Comparison of ENCODE assay signal across 18 mouse cellular contexts in genomic region chr1:95342242-95342641, GRCm38 (mm10). TPM values are rescaled to one million over a fixed set of nuclear protein-coding genes. Genes with fewer than 3 reads are reported as not detected.
DNase-seq lines count a peak whose midpoint lies in the region; ATAC-seq and TF ChIP-seq lines count a peak whose summit lies in the region.
"Had no signal": no experiment of that assay in that cellular context is flagged by ENCODE, and none has a peak within 500 bp of the region (broad histone marks: within the 10 kb centered on the region; RNA-seq: fewer than 3 reads in every experiment).

No protein-coding gene starts in this region.

- peak overlapping the region; percentile 52 for H3K27ac ChIP-seq in layer of hippocampus, adult 2 months
- H3K27ac ChIP-seq: embryonic facial prominence, embryonic 15.5 days; limb, embryonic 13.5 days; midbrain, embryonic 12.5 days; neural tube, embryonic 13.5 days had no signal

- intact Hi-C loops in left cerebral cortex, postnatal 36 days (cut with DNase I), result no loop called here
- intact Hi-C loops in heart, postnatal 25 days (cut with DNase I), result no loop called here
- intact Hi-C loops in heart, postnatal 14 days (cut with DNase I), result no loop called here

- DNase-seq in 416B (ENCODE audit: low read depth), result peak; percentile 56
- DNase-seq in layer of hippocampus, adult 2 months (ENCODE audit: low spot score in 2 of 2), result peak; percentile 64 to 80
- DNase-seq in left cerebral cortex, postnatal 36 days (ENCODE audit: low spot score in 2 of 2), result peak; percentile 37 to 46
- no peak for DNase-seq in spleen, postnatal 36 days (ENCODE audit: low spot score in 2 of 2)
- DNase-seq in heart, postnatal 25 days (ENCODE audit: low spot score), result no peak
- no peak for DNase-seq in heart, postnatal 14 days
- DNase-seq: cerebellum, postnatal 25 days; gastrocnemius, postnatal 10 days; kidney, adult 11 months; lung, embryonic 14.5 days; spleen, adult 18-20 months; thymus, postnatal 25 days had no signal

- H3K4me3 ChIP-seq in layer of hippocampus, adult 2 months, result no peak overlapping the region
- H3K4me3 ChIP-seq: embryonic facial prominence, embryonic 15.5 days; limb, embryonic 13.5 days; midbrain, embryonic 12.5 days; neural tube, embryonic 13.5 days had no signal

- no peak for TF ChIP-seq CTCF in layer of hippocampus, adult 2 months (conservative IDR thresholded peaks at IDR 0.05)

- peak; percentile 75 for ATAC-seq in common myeloid progenitor, adult 5-6 weeks (replicated peaks; ENCODE audit: low read depth, poor library complexity, severe bottlenecking)
- ATAC-seq in inflammation-experienced regulatory T-cells, adult 6 months, result no peak

RNA-seq across cellular contexts. Expression of gene Fam174a, which starts 28.8 kb away (rescaled TPM):
- total RNA-seq in common myeloid progenitor, adult 5-6 weeks (2017), result 10.6 and 15.6 TPM in 2 replicates
- total RNA-seq in layer of hippocampus, adult 2 months (2021), result 10 to 100 TPM; 37.5 to 43.2 TPM
- 10 to 100 TPM; 39.3 to 41.7 TPM for total RNA-seq in left cerebral cortex, postnatal 36 days (2021)
- total RNA-seq in heart, postnatal 25 days (2021), result 10 to 100 TPM; 25.5 to 25.6 TPM
- 1 to 10 TPM; 2.8 to 3.7 (median 3.0) TPM for polyA plus RNA-seq in inflammation-experienced regulatory T-cells, adult 6 months (2017; shearing (Covaris generic))
- total RNA-seq in heart, postnatal 14 days (2021), result 10 to 100 TPM; 19.7 to 23.4 TPM

Comparison
In these comparisons a context has a peak if more than half of its experiments do, and no peak if none do; other contexts are left out.
1. DNase-seq: peak in 416B (single experiment), layer of hippocampus, adult 2 months (2 of 2) and left cerebral cortex, postnatal 36 days (2 of 2); none in spleen, postnatal 36 days (0 of 2), heart, postnatal 25 days (single experiment) and heart, postnatal 14 days (0 of 2).